Mouse (Mus musculus) gonadal fat pad, adult 2 months (tissue): ENCODE data around the gene Acrv1. TPM values are rescaled to one million over a fixed set of nuclear protein-coding genes. Genes with fewer than 3 reads are reported as not detected.
"Not testable (repeated sequence)": the region's sequence is repeated elsewhere in the genome, so short reads cannot be mapped to it uniquely, and the experiment has no call there.

ENCODE experiments used
- DNase-seq: peaks from one replicate; pipeline ENCODE4 v3.0.0-alpha.2; 2012; ENCODE audit warnings: low read depth
- polyA plus RNA-seq: library from polyadenylated mRNA; depleted of rRNA; stranded (reverse); fragments of >200 nt; gene quantifications from 2 replicates; pipeline ENCODE4 v1.2.3, GENCODE M21; 2012; rRNA removed

The Acrv1 gene
- 0.55 and 0.93 TPM in 2 replicates for polyA plus RNA-seq

GRCm38 (mm10) chr9:36692920-36693319 is at the start of gene Acrv1:
TSS of gene Acrv1 (plus strand) at chr9:36693220.
- no peak for DNase-seq

- DNase-seq = not testable (repeated sequence)
These were observed 49.7 kb upstream of the Acrv1 start, which contains the start of gene A630095E13Rik for GRCm38 (mm10) chr9:36643276-36643675. TSS of gene A630095E13Rik (minus strand) at chr9:36643376.

GRCm38 (mm10) chr9:36681424-36681823 is 11.6 kb upstream of the Acrv1 start:
- peak; percentile 38 for DNase-seq

GRCm38 (mm10) chr9:36687329-36687728 is 5.7 kb upstream of the Acrv1 start:
- no peak for DNase-seq

GRCm38 (mm10) chr9:36694276-36694675 is 1.3 kb downstream of the Acrv1 start:
- DNase-seq = no peak

- DNase-seq = no peak
These were observed 12.9 kb downstream of the Acrv1 start for GRCm38 (mm10) chr9:36705923-36706322.

GRCm38 (mm10) chr9:36707304-36707703 is 14.3 kb downstream of the Acrv1 start:
- DNase-seq = no peak

- DNase-seq = no peak
These were observed 23.6 kb downstream of the Acrv1 start for GRCm38 (mm10) chr9:36716624-36717023.

GRCm38 (mm10) chr9:36726131-36727033 is 33.4 kb downstream of the Acrv1 start:
- DNase-seq = peak; percentile 47

GRCm38 (mm10) chr9:36727034-36727755 is 34.2 kb downstream of the Acrv1 start, which contains the start of gene Chek1:
TSS of gene Chek1 (minus strand) at chr9:36727065.
- DNase-seq = no peak

Other genes starting within 250 kb of the Acrv1 start
- not detected in 2 replicates for gene Gm9513, start 217.6 kb upstream of the Acrv1 start, polyA plus RNA-seq
- 0.55 TPM in 1 of 2 replicates, not detected in the other for gene Gm5615, start 151.3 kb upstream of the Acrv1 start, polyA plus RNA-seq
- gene Gm17689, start 110.6 kb upstream of the Acrv1 start, polyA plus RNA-seq = not detected in 2 replicates
- 1.9 TPM in 1 of 2 replicates, not detected in the other for gene A630095E13Rik, start 49.8 kb upstream of the Acrv1 start, polyA plus RNA-seq
- 0.49 and 0.70 TPM in 2 replicates for gene Chek1, start 33.8 kb downstream of the Acrv1 start, polyA plus RNA-seq
- gene Stt3a, start 74.5 kb downstream of the Acrv1 start, polyA plus RNA-seq = 363 and 484 TPM in 2 replicates
- 72.9 and 82.1 TPM in 2 replicates for gene Ei24, start 104.2 kb downstream of the Acrv1 start, polyA plus RNA-seq
- 3.0 and 4.0 TPM in 2 replicates for gene Fez1, start 128.6 kb downstream of the Acrv1 start, polyA plus RNA-seq